In the genomic region with DNA sequence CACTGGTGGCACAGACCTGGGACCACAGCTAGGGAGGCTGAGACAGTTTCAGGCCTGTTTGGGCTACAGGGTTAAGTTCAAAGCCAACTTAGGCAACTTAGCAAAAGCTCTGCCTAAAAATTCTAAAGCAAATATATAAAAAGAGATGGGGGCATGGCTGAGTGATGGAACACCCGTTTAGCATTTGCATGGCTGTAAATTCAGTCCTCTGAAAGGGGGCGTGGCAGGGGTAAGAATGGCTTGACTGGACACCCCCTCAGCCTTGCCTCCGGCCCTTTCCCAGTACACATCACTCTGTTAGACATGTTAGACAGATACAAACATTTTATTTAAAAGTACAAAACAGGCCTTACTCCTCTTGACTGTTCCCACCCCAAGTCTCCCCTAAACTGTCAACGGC, we compare ENCODE assay signal across 10 mouse cellular contexts. TPM values are rescaled to one million over a fixed set of nuclear protein-coding genes. Genes with fewer than 3 reads are reported as not detected.
A peak's percentile ranks its signal among the peaks of the same experiment; 100 is the strongest.
DNase-seq lines count a peak whose midpoint lies in the region; ATAC-seq and TF ChIP-seq lines count a peak whose summit lies in the region.
"Had no signal": no experiment of that assay in that cellular context is flagged by ENCODE, and none has a peak within 500 bp of the region (broad histone marks: within the 10 kb centered on the region; RNA-seq: fewer than 3 reads in every experiment).

No protein-coding gene starts in this region.

- TF ChIP-seq CTCF in lung, embryonic 14.5 days (IDR thresholded peaks at IDR 0.05; ENCODE audit: low read depth), result no peak
- TF ChIP-seq CTCF in olfactory bulb, adult 2 months (IDR thresholded peaks at IDR 0.05; ENCODE audit: insufficient read depth, low read depth, low read length), result no peak

- H3K4me3 ChIP-seq in lung, embryonic 14.5 days (ENCODE audit: low read depth, low read length), result no peak overlapping the region
- H3K4me3 ChIP-seq in embryonic facial prominence, embryonic 12.5 days, result no peak overlapping the region
- no peak overlapping the region for H3K4me3 ChIP-seq in intestine, embryonic 16.5 days (ENCODE audit: low read length)
- no peak overlapping the region for H3K4me3 ChIP-seq in olfactory bulb, adult 2 months (ENCODE audit: insufficient read depth, low read depth, low read length)

- H3K27me3 ChIP-seq in lung, embryonic 14.5 days (ENCODE audit: insufficient read depth, low read length), result no peaks in the 10 kb centered on the region
- no peaks in the 10 kb centered on the region for H3K27me3 ChIP-seq in embryonic facial prominence, embryonic 12.5 days
- H3K27me3 ChIP-seq in intestine, embryonic 16.5 days (replicated peaks; ENCODE audit: control insufficient read depth, insufficient read depth, low read length), result no peaks in the 10 kb centered on the region

- ATAC-seq in lung, embryonic 14.5 days (ENCODE audit: insufficient read depth), result no peak
- ATAC-seq in embryonic facial prominence, embryonic 12.5 days (ENCODE audit: insufficient number of reproducible peaks, insufficient read depth, low FRiP score, low TSS enrichment), result no peak
- ATAC-seq in intestine, embryonic 16.5 days, result no peak

- H3K36me3 ChIP-seq in lung, embryonic 14.5 days (ENCODE audit: insufficient read depth), result 0 out of 2 replicates have a peak, but pooled peaks cover 5% of the 10 kb centered on the region
- H3K36me3 ChIP-seq in embryonic facial prominence, embryonic 12.5 days, result no peaks in the 10 kb centered on the region
- no peaks in the 10 kb centered on the region for H3K36me3 ChIP-seq in intestine, embryonic 16.5 days (ENCODE audit: control insufficient read depth, insufficient read depth, low read length)

- H3K27ac ChIP-seq in lung, embryonic 14.5 days (ENCODE audit: low read depth), result peak overlapping the region; percentile 89
- H3K27ac ChIP-seq in embryonic facial prominence, embryonic 12.5 days, result peak overlapping the region; percentile 80
- H3K27ac ChIP-seq in intestine, embryonic 16.5 days (ENCODE audit: low read length), result peak overlapping the region; percentile 96
- H3K27ac ChIP-seq in olfactory bulb, adult 2 months (ENCODE audit: insufficient read depth, low read depth, low read length), result peak overlapping the region; percentile 91

- H3K9ac ChIP-seq in lung, embryonic 14.5 days, result no peak overlapping the region
- H3K9ac ChIP-seq in embryonic facial prominence, embryonic 12.5 days, result no peak overlapping the region
- H3K9ac ChIP-seq in intestine, embryonic 16.5 days (ENCODE audit: low read depth, low read length), result peak overlapping the region; percentile 60

- peaks cover 15% of the 10 kb centered on the region; the same call in 1 of the 2 replicates for H3K4me1 ChIP-seq in lung, embryonic 14.5 days (ENCODE audit: insufficient read depth)
- peaks cover 19% of the 10 kb centered on the region for H3K4me1 ChIP-seq in embryonic facial prominence, embryonic 12.5 days
- peaks cover 11% of the 10 kb centered on the region for H3K4me1 ChIP-seq in intestine, embryonic 16.5 days (ENCODE audit: control insufficient read depth, insufficient read depth, low read length)
- H3K4me1 ChIP-seq in olfactory bulb, adult 2 months (ENCODE audit: control insufficient read depth, insufficient read depth, low read length), result peaks cover 16% of the 10 kb centered on the region

- no peak for DNase-seq in lung, embryonic 14.5 days
- DNase-seq in lung, postnatal 25 days (ENCODE audit: low spot score), result no peak
- DNase-seq in retina, embryonic 14.5 days (ENCODE audit: low spot score), result no peak
- DNase-seq in urinary bladder, adult 18-20 months (ENCODE audit: low spot score in 2 of 2), result no peak
- DNase-seq in layer of hippocampus, postnatal 10 days (ENCODE audit: low spot score in 2 of 2), result no peak
- DNase-seq: thymus, postnatal 36 days had no signal

- TF ChIP-seq POLR2A in olfactory bulb, adult 2 months (IDR thresholded peaks at IDR 0.05; ENCODE audit: insufficient read depth, low read depth, low read length), result no peak

- no peaks in the 10 kb centered on the region for H3K9me3 ChIP-seq in lung, embryonic 14.5 days (ENCODE audit: low read depth, low read length)
- no peaks in the 10 kb centered on the region for H3K9me3 ChIP-seq in embryonic facial prominence, embryonic 12.5 days
- no peaks in the 10 kb centered on the region for H3K9me3 ChIP-seq in intestine, embryonic 16.5 days (ENCODE audit: control insufficient read depth, low read length)

- WGBS in lung, embryonic 14.5 days, result 71% methylated on average over 4 of the region's 4 CpGs
- 84% methylated on average over 4 of the region's 4 CpGs for WGBS in embryonic facial prominence, embryonic 12.5 days
- 61% methylated on average over 4 of the region's 4 CpGs for WGBS in intestine, embryonic 16.5 days
- 73% methylated on average over 4 of the region's 4 CpGs for WGBS in olfactory bulb, adult 2 months

- peak overlapping the region; percentile 53 for H3K4me2 ChIP-seq in lung, embryonic 14.5 days
- H3K4me2 ChIP-seq in embryonic facial prominence, embryonic 12.5 days (replicated peaks), result no peak overlapping the region
- peak overlapping the region; percentile 46; the same call in 1 of the 2 replicates for H3K4me2 ChIP-seq in intestine, embryonic 16.5 days (ENCODE audit: low read depth, low read length)

RNA-seq across cellular contexts. Expression of gene Gm16253, which starts 0.8 kb away (rescaled TPM):
- 0.89 and 1.2 TPM in 2 replicates for polyA plus RNA-seq in lung, embryonic 14.5 days (2014; fragmentation: Nextera tagmentation; extraction: Ambion mirVana)
- 2.1 and 2.4 TPM in 2 replicates for polyA plus RNA-seq in embryonic facial prominence, embryonic 12.5 days (2016; fragmentation: Nextera tagmentation; extraction: Ambion mirVana)
- 0.45 and 0.97 TPM in 2 replicates for polyA plus RNA-seq in intestine, embryonic 16.5 days (2015; fragmentation: Nextera tagmentation; extraction: Ambion mirVana)
- not detected in 2 replicates for polyA plus RNA-seq in olfactory bulb, adult 2 months (2012; ENCODE audit: insufficient read depth, insufficient read length, low replicate concordance, missing spikeins)
- total RNA-seq in layer of hippocampus, postnatal 10 days (2021), result not detected
- total RNA-seq: adrenal gland, adult 18-20 months had no signal

RNA-seq across cellular contexts. Expression of gene Polr3gl, which starts 16.4 kb away (rescaled TPM):
- polyA plus RNA-seq in lung, embryonic 14.5 days (2014; fragmentation: Nextera tagmentation; extraction: Ambion mirVana), result 17.8 and 22.9 TPM in 2 replicates
- polyA plus RNA-seq in embryonic facial prominence, embryonic 12.5 days (2016; fragmentation: Nextera tagmentation; extraction: Ambion mirVana), result 49.8 and 52.1 TPM in 2 replicates
- polyA plus RNA-seq in intestine, embryonic 16.5 days (2015; fragmentation: Nextera tagmentation; extraction: Ambion mirVana), result 23.1 and 24.4 TPM in 2 replicates
- polyA plus RNA-seq in olfactory bulb, adult 2 months (2012; ENCODE audit: insufficient read depth, insufficient read length, low replicate concordance, missing spikeins), result not detected in 2 replicates
- 10 to 100 TPM; 27.5 to 28.6 TPM for total RNA-seq in layer of hippocampus, postnatal 10 days (2021)

RNA-seq across cellular contexts. Expression of gene Ankrd34a, which starts 18.9 kb away (rescaled TPM):
- 2.0 and 2.5 TPM in 2 replicates for polyA plus RNA-seq in lung, embryonic 14.5 days (2014; fragmentation: Nextera tagmentation; extraction: Ambion mirVana)
- 2.1 and 2.3 TPM in 2 replicates for polyA plus RNA-seq in embryonic facial prominence, embryonic 12.5 days (2016; fragmentation: Nextera tagmentation; extraction: Ambion mirVana)
- polyA plus RNA-seq in intestine, embryonic 16.5 days (2015; fragmentation: Nextera tagmentation; extraction: Ambion mirVana), result 2.0 and 2.1 TPM in 2 replicates
- not detected in 2 replicates for polyA plus RNA-seq in olfactory bulb, adult 2 months (2012; ENCODE audit: insufficient read depth, insufficient read length, low replicate concordance, missing spikeins)
- 10 to 100 TPM; 41.3 to 45.5 TPM for total RNA-seq in layer of hippocampus, postnatal 10 days (2021)

RNA-seq across cellular contexts. Expression of gene Txnip, which starts 19.8 kb away (rescaled TPM):
- 77.2 and 96.5 TPM in 2 replicates for polyA plus RNA-seq in lung, embryonic 14.5 days (2014; fragmentation: Nextera tagmentation; extraction: Ambion mirVana)
- 75.8 and 80.8 TPM in 2 replicates for polyA plus RNA-seq in embryonic facial prominence, embryonic 12.5 days (2016; fragmentation: Nextera tagmentation; extraction: Ambion mirVana)
- polyA plus RNA-seq in intestine, embryonic 16.5 days (2015; fragmentation: Nextera tagmentation; extraction: Ambion mirVana), result 146 and 152 TPM in 2 replicates
- not detected in 2 replicates for polyA plus RNA-seq in olfactory bulb, adult 2 months (2012; ENCODE audit: insufficient read depth, insufficient read length, low replicate concordance, missing spikeins)
- total RNA-seq in layer of hippocampus, postnatal 10 days (2021), result 10 to 100 TPM; 36.5 to 46.1 TPM

RNA-seq across cellular contexts. Expression of gene Lix1l, which starts 23.4 kb away (rescaled TPM):
- polyA plus RNA-seq in lung, embryonic 14.5 days (2014; fragmentation: Nextera tagmentation; extraction: Ambion mirVana), result 7.9 and 8.3 TPM in 2 replicates
- 6.8 and 8.1 TPM in 2 replicates for polyA plus RNA-seq in embryonic facial prominence, embryonic 12.5 days (2016; fragmentation: Nextera tagmentation; extraction: Ambion mirVana)
- polyA plus RNA-seq in intestine, embryonic 16.5 days (2015; fragmentation: Nextera tagmentation; extraction: Ambion mirVana), result 4.8 TPM in 2 replicates
- not detected in 2 replicates for polyA plus RNA-seq in olfactory bulb, adult 2 months (2012; ENCODE audit: insufficient read depth, insufficient read length, low replicate concordance, missing spikeins)
- total RNA-seq in layer of hippocampus, postnatal 10 days (2021), result 10 to 100 TPM; 40.8 to 44.5 TPM

Comparison
In these comparisons a context has a peak if more than half of its experiments do, and no peak if none do; other contexts are left out.
1. RNA of gene Polr3gl, which starts 16.4 kb away (polyA plus RNA-seq): 49.8 to 52.1 TPM in embryonic facial prominence, embryonic 12.5 days, 23.1 to 24.4 TPM in intestine, embryonic 16.5 days and 17.8 to 22.9 TPM in lung, embryonic 14.5 days; not detected in olfactory bulb, adult 2 months; every median in the first group is over 10 times any median in the second.
2. Peak in every context shown above with its lines, with median percentiles within 50 percentile points of each other: H3K27ac ChIP-seq.